Mouse (Mus musculus) heart, embryonic 11.5 days (tissue): Measurements from ENCODE around the gene Neurl3. TPM values are rescaled to one million over a fixed set of nuclear protein-coding genes. Genes with fewer than 3 reads are reported as not detected.

Experiments
- ATAC-seq: fragments of 200-750 bp; cut with Nextera tagmentation; replicated peaks from 2 replicates; pipeline ENCODE4 v1.8.0; 2017; ENCODE audit warnings: moderate library complexity; ENCODE audit not compliant: insufficient number of reproducible peaks, low FRiP score, low TSS enrichment
- H3K27ac ChIP-seq: fragments of 300-500 bp; sonication (generic); 2 replicates; pipeline ENCODE4 v1.5.1; 2014; ENCODE audit warnings: mild to moderate bottlenecking, low read depth, low read length
- H3K27me3 ChIP-seq: fragments of 300-500 bp; sonication (generic); 2 replicates; pipeline ENCODE4 v1.6.1; 2014; ENCODE audit warnings: mild to moderate bottlenecking, low read length, mixed read lengths; ENCODE audit not compliant: control insufficient read depth, insufficient read depth
- H3K36me3 ChIP-seq: fragments of 300-500 bp; sonication (generic); 2 replicates; pipeline ENCODE4 v1.6.1; 2014; ENCODE audit warnings: mild to moderate bottlenecking, low read length, moderate library complexity, mixed read lengths; ENCODE audit not compliant: control insufficient read depth, insufficient read depth
- H3K4me1 ChIP-seq: fragments of 300-500 bp; sonication (generic); 2 replicates; pipeline ENCODE4 v1.6.1; 2014; ENCODE audit warnings: low read length; ENCODE audit not compliant: control insufficient read depth, insufficient read depth
- H3K4me2 ChIP-seq: fragments of 300-500 bp; sonication (generic); 2 replicates; pipeline ENCODE4 v1.6.1; 2014; ENCODE audit warnings: mild to moderate bottlenecking, moderate library complexity
- H3K4me3 ChIP-seq: fragments of 300-500 bp; sonication (generic); 2 replicates; pipeline ENCODE4 v1.5.1; 2014; ENCODE audit warnings: low read depth, low read length
- H3K9ac ChIP-seq: fragments of 300-500 bp; sonication (generic); 2 replicates; pipeline ENCODE4 v1.6.1; 2014; ENCODE audit warnings: mild to moderate bottlenecking, low read depth, low read length, moderate library complexity
- H3K9me3 ChIP-seq: fragments of 300-500 bp; sonication (generic); replicated peaks from 2 replicates; pipeline ENCODE4 v1.6.1; 2016; ENCODE audit warnings: low read length; ENCODE audit not compliant: control insufficient read depth
- WGBS: fragments of 180-500 bp; shearing (Covaris S2); extraction: QIAGEN DNeasy Blood & Tissue Kit; methylation state at CpG from one replicate; pipeline ENCODE4 v1.1.7; 2014; ENCODE audit not compliant: insufficient replicate concordance; 5-methylcytosine and 5-hydroxymethylcytosine counted together
- polyA plus RNA-seq: library from polyadenylated mRNA; unstranded; fragments of >200 nt; fragmentation: Nextera tagmentation; extraction: Ambion mirVana; gene quantifications from 2 replicates; pipeline ENCODE4 v1.2.1, GENCODE M21; 2014

Gene Neurl3
- polyA plus RNA-seq, 1 experiment from 2014 or later, result 2.6 TPM

DNA sequence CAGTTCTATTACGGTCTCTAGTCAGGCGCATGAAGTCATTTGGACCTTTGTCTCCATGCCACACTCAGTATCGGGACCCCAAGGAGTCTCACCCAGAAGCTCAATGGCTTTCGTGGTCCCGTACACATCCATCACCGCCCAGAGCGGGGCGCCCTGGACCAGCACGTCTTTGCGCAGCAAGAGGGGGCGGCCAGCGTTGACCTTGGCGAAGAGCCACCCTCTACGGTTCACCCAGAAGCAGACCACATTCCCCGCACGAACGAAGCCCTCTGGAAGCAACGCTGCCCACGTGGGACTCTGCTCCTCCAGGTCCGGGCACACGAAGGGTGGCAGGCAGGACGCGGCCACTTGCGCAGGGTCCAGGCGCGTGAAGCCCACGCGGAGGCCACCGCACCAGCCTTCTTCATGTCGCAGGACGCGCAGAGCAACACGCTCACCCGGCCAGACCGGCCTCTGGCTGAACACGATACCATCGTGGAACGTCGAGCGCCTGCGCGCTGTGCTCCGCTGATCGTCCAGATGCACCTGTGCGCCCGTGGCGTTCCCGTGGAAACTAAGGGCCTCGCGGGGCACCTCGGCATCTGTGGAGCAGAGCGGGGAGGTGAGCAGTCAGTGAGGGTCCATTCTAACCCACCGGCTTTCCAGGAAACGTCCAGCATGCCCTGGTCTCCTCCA lies 5.2 kb downstream of the Neurl3 start:
- peaks cover 11% of the 10 kb centered on the region; the same call in 1 of the 2 replicates for H3K27me3 ChIP-seq
- H3K4me1 ChIP-seq, result peaks cover 43% of the 10 kb centered on the region
- no peak overlapping the region for H3K9ac ChIP-seq
- H3K27ac ChIP-seq, result no peak overlapping the region
- peak overlapping the region; percentile 57 for H3K4me2 ChIP-seq
- no peak for ATAC-seq
- H3K9me3 ChIP-seq, result no peaks in the 10 kb centered on the region
- peak overlapping the region; percentile 20; the same call in 1 of the 2 replicates for H3K4me3 ChIP-seq
- WGBS, result 31% methylated on average over 54 of the region's 54 CpGs
- H3K36me3 ChIP-seq, result no peaks in the 10 kb centered on the region

DNA sequence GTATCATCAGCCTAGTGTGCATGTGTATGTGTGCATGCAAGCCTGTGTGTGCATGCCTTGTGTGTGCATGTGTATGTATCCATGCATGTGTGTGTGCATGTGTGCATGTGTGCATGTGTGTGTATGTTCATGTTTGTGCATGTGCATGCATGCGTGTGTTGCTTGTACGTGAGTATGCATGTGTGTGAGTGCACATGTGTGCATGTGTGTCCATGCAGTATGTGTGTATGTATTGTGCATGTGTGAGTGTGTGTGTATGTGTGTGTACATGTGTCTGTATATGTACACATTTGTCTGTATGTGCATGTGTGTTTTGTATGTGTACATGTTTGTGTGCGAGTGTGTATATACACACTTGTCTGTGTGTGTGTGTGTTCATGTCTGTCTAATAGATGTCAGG lies 6.9 kb downstream of the Neurl3 start:
- Histone ChIP-seq H3K27me3 (peaks cover 11% of the 10 kb centered on the region; the same call in 1 of the 2 replicates), H3K9ac (no peak overlapping the region), H3K4me2 (no peak overlapping the region), H3K27ac (no peak overlapping the region), H3K4me1 (peaks cover 30% of the 10 kb centered on the region), H3K36me3 (no peaks in the 10 kb centered on the region), H3K9me3 (no peaks in the 10 kb centered on the region), H3K4me3 (no peak overlapping the region)
- ATAC-seq, result no peak
- WGBS, result 91% methylated on average over 3 of the region's 3 CpGs

GRCm38 (mm10) chr1:36266293-36266692 lies 8.2 kb downstream of the Neurl3 start:
- WGBS, result 78% methylated on average over 6 of the region's 6 CpGs
- peaks cover 11% of the 10 kb centered on the region; the same call in 1 of the 2 replicates for H3K27me3 ChIP-seq
- H3K36me3 ChIP-seq, result no peaks in the 10 kb centered on the region
- H3K4me2 ChIP-seq, result no peak overlapping the region
- H3K4me3 ChIP-seq, result no peak overlapping the region
- no peak for ATAC-seq
- peaks cover 18% of the 10 kb centered on the region for H3K4me1 ChIP-seq
- no peak overlapping the region for H3K9ac ChIP-seq
- H3K27ac ChIP-seq, result no peak overlapping the region
- no peaks in the 10 kb centered on the region for H3K9me3 ChIP-seq

- no peaks in the 10 kb centered on the region for H3K9me3 ChIP-seq
- H3K9ac ChIP-seq, result no peak overlapping the region
- H3K36me3 ChIP-seq, result no peaks in the 10 kb centered on the region
- ATAC-seq, result no peak
- peak overlapping the region; percentile 88 for H3K27ac ChIP-seq
- H3K4me1 ChIP-seq, result 0 out of 2 replicates have a peak, but pooled peaks cover 1% of the 10 kb centered on the region
- H3K27me3 ChIP-seq, result peaks cover 6% of the 10 kb centered on the region; the same call in 1 of the 2 replicates
- 48% methylated on average over 13 of the region's 13 CpGs for WGBS
- H3K4me3 ChIP-seq, result no peak overlapping the region
- peak overlapping the region; percentile 31; the same call in 1 of the 2 replicates for H3K4me2 ChIP-seq
Observed at GRCm38 (mm10) chr1:36263833-36264488, 10.5 kb downstream of the Neurl3 start.

- ATAC-seq, result no peak
- H3K9me3 ChIP-seq, result no peaks in the 10 kb centered on the region
- no peaks in the 10 kb centered on the region for H3K4me1 ChIP-seq
- H3K36me3 ChIP-seq, result no peaks in the 10 kb centered on the region
- 73% methylated on average over 19 of the region's 19 CpGs for WGBS
- H3K27me3 ChIP-seq, result no peaks in the 10 kb centered on the region
- H3K27ac ChIP-seq, result no peak overlapping the region
- H3K9ac ChIP-seq, result no peak overlapping the region
- H3K4me3 ChIP-seq, result no peak overlapping the region
- no peak overlapping the region for H3K4me2 ChIP-seq
Observed at GRCm38 (mm10) chr1:36261708-36262504, 12.6 kb downstream of the Neurl3 start.

- Histone ChIP-seq H3K36me3 (no peaks in the 10 kb centered on the region), H3K9ac (no peak overlapping the region), H3K27ac (no peak overlapping the region), H3K4me1 (no peaks in the 10 kb centered on the region), H3K4me2 (no peak overlapping the region), H3K4me3 (no peak overlapping the region), H3K27me3 (peaks cover 6% of the 10 kb centered on the region; the same call in 1 of the 2 replicates), H3K9me3 (peaks cover 7% of the 10 kb centered on the region; the same call in 1 of the 2 replicates)
- ATAC-seq, result no peak
- WGBS, result 89% methylated on average over 1 of the region's 1 CpGs
Observed at GRCm38 (mm10) chr1:36260418-36260817, 14.1 kb downstream of the Neurl3 start.

DNA sequence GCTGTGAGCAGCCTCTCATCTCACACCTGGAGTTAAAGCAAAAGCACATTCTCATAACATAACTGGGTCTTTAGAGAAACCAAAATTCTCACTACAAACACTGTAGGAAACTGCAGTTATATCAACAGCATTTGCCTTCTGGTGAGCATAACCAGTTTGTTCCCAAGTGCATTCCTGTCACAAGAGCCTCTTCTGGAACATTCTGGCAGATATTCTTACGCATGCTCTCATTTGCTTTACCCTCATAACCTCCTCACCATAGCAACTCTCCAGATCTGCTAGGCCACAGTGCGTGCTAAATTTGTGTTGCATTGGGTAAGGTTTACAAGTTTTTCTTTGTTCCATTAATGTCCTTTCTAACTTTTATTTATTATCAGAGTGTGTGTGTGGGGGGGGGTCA lies 15.2 kb downstream of the Neurl3 start:
- H3K9me3 ChIP-seq, result peaks cover 7% of the 10 kb centered on the region; the same call in 1 of the 2 replicates
- H3K27me3 ChIP-seq, result peaks cover 10% of the 10 kb centered on the region; the same call in 1 of the 2 replicates
- no peak overlapping the region for H3K27ac ChIP-seq
- no peak for ATAC-seq
- H3K9ac ChIP-seq, result no peak overlapping the region
- 0 out of 2 replicates have a peak, but pooled peaks cover 3% of the 10 kb centered on the region for H3K4me1 ChIP-seq
- no peak overlapping the region for H3K4me2 ChIP-seq
- 90% methylated on average over 2 of the region's 2 CpGs for WGBS
- no peaks in the 10 kb centered on the region for H3K36me3 ChIP-seq
- H3K4me3 ChIP-seq, result no peak overlapping the region

GRCm38 (mm10) chr1:36258631-36259030 lies 15.8 kb downstream of the Neurl3 start:
- ATAC-seq, result no peak
- no peak overlapping the region for H3K9ac ChIP-seq
- H3K27ac ChIP-seq, result no peak overlapping the region
- H3K4me2 ChIP-seq, result no peak overlapping the region
- H3K36me3 ChIP-seq, result no peaks in the 10 kb centered on the region
- WGBS, result 43% methylated on average over 2 of the region's 2 CpGs
- H3K9me3 ChIP-seq, result peaks cover 7% of the 10 kb centered on the region; the same call in 1 of the 2 replicates
- peaks cover 10% of the 10 kb centered on the region; the same call in 1 of the 2 replicates for H3K27me3 ChIP-seq
- H3K4me3 ChIP-seq, result no peak overlapping the region
- H3K4me1 ChIP-seq, result 0 out of 2 replicates have a peak, but pooled peaks cover 3% of the 10 kb centered on the region
